Mouse (Mus musculus) layer of hippocampus, adult 2 months (tissue): ENCODE measurements at regions not wholly inside any gene's neighbourhood (a gene's known extent, or its start where the extent isn't known, plus 50 kb on each side); places are given as distances from the start of the nearest gene placed in this dataset.
"Not testable (repeated sequence)": the region's sequence is repeated elsewhere in the genome, so short reads cannot be mapped to it uniquely, and the experiment has no call there.

Source experiments
- DNase-seq, 2 experiments: peaks; one replicate each; pipeline ENCODE4 v3.0.0; 2022; ENCODE audit warnings: low spot score in 2 of 2
- H3K27ac ChIP-seq: fragments of 200-600 bp; 2 replicates; pipeline ENCODE4 v1.8.1; 2022
- H3K4me3 ChIP-seq: fragments of 200-600 bp; 2 replicates; pipeline ENCODE4 v1.8.1; 2022; ENCODE audit warnings: mild to moderate bottlenecking
- CTCF ChIP-seq: fragments of 200-600 bp; conservative IDR thresholded peaks from 2 replicates; pipeline ENCODE4 v1.8.1; 2022; ENCODE audit warnings: antibody characterized with exemption, mild to moderate bottlenecking, moderate library complexity

DNA sequence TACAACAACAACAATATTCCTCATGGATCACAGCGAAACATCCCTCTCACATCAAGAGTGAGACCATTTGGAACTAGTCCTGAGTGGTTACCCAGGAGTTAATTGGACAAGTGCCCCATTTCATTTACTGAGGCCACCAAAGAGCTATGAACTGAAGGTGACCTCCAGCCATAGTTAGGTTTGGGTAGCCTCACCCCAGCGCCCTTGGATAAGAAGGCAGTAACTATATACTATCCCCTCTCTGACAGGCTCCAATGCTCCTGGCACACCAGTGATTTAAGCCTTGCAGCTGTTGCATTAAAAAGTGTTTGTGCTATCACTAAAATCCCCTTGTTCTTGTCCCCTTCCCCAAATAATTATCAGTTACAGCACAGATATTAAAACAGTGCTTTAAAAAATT is 836.8 kb downstream of the Poteg start:
- Histone ChIP-seq H3K27ac (no peak overlapping the region), H3K4me3 (no peak overlapping the region)
- TF ChIP-seq CTCF: no peak
- no peak for DNase-seq

DNA sequence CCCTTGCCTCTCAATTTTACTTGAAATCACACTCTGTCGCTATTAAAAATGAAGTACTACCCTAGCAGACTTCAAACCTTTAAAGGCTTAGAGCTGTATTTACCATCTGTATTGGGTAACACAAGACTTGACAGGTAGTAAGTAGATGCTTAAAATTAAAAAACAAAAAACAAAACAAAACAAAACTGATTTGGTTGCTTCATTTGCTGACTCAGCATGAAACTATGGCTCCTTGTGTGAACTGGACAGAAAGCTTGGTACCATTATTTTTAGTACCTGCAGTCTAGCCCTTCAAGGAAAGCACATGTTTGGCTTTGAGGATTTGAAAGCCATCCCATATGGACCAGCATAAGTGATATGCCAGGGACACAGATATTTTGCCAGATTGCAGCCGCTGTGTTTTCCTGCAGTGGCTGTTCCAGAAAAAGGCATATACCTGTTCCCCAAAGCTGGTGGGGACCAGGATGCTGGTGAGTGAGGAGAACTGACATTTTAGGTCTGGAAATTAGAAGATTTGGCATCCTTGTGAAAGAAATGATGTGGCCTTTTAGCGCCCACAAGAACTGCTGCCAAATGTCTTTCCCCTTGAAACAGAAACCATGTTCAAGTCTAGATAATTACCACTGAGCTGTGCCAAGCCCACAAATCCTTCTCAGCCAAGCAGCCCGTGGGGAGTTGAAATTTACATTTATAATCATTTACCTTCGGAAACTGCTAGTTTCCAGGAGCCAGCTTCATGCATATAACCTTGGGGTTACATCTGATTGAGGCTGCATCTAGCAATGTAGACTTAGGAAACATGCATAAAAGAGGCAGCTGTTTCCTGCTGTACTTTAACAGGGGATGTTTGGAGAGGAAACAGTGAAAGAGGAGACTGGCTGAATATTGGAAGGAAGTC is 851.7 kb downstream of the Poteg start:
- TF ChIP-seq CTCF: no peak
- Histone ChIP-seq H3K4me3 (no peak overlapping the region), H3K27ac (no peak overlapping the region)
- peak; percentile 17 to 21 for DNase-seq

DNA sequence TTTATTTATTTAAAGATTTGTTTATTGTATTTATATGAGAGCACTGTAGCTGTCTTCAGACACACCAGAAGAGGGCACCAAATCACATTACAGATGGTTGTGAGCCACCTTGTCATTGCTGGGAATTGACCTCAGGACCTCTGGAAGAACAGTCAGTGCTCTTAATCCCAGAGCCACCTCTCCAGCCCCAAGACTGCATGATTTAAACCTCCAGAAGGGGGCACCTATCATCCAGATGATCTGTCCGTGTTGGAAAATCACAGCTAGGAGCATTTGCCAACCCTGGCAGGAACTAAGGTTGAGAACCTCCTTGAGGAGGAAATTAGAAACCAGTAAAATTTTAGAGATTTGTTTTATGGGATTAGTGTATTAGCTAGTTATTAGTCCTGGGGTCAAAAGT is 869.6 kb downstream of the Poteg start:
- H3K27ac ChIP-seq: no peak overlapping the region
- no peak overlapping the region for H3K4me3 ChIP-seq
- TF ChIP-seq CTCF: no peak; the same call in none of the 2 replicates
- no peak for DNase-seq

DNA sequence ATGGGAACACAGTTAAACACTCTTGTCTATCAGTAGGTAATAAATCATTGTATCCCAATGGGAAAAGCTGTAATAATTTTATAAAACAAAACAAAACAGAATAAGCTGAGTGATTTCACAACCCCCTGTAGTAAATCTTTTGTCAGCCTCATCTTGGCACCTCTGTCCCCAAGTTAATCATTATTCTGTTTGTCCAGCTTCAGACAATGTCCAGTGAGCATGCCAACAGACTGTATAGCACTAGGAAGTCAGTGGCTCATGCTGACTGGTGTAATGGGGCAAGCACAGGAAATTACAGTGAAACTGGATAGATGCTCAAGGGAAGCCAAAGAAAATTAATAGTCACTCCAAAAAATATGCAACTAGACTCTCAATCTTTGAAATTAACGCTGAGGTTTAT is 885.9 kb downstream of the Poteg start:
- DNase-seq: no peak
- no peak for TF ChIP-seq CTCF
- no peak overlapping the region for H3K27ac ChIP-seq
- no peak overlapping the region for H3K4me3 ChIP-seq

DNA sequence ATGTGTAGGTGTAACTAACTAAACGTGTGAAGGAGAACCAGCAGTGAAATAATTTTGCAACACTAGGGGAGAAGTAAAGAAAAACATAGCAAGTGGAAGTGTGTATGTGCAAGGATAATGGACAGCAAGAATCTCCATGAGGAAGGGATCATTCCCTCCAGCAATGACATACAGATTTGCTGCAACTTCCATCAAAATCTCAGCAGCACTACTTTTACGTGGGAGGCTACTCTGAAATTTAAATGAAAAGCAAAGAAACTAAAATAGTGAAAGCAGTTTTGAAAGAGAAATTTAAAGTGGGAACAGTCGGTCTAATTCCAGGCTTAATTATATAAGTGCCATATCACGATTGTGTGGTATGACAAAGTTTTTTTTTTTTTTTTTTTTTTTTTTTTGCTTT is 890.0 kb downstream of the Poteg start:
- Histone ChIP-seq H3K4me3 (no peak overlapping the region), H3K27ac (no peak overlapping the region)
- TF ChIP-seq CTCF: no peak
- DNase-seq: no peak

DNA sequence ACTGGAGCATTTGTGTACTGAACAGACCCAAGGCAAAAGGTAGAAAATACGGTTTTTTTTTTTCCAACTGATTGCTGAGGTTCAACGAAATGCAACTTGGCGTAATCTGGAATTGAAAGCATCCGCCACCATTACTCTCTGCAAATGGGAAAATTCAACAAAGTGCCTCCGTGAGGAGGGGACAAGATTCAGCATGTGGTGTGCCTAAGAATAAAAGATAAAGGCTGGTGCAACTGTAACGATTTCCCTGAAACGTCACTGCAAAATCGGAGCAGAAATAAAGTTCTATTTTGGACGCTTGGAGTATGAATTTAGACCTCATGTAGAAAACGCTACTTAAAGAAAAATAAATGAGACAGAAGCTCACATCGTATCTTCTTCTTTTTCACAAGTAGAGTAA is 893.8 kb downstream of the Poteg start:
- Histone ChIP-seq H3K27ac (no peak overlapping the region), H3K4me3 (no peak overlapping the region)
- no peak for TF ChIP-seq CTCF
- no peak for DNase-seq

DNA sequence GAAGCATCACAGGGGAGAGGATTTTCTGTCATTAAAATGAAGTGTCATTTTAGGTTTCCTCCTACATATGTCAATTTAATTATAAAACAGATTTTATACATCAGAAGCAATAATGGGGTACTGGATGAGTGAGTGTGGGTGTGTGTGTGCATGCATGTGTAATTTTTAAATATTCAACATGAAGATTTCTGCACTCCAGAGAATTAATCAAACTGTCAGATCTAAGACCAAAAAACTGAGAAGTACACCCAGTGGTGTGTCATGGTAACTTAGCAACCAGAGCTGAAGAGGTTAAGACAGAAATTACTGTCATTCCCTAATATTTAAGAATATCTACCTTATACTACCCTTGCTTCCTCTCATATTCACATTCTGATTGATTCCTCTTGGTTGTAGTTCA is 919.0 kb downstream of the Poteg start:
- Histone ChIP-seq H3K4me3 (no peak overlapping the region), H3K27ac (no peak overlapping the region)
- TF ChIP-seq CTCF: no peak
- DNase-seq: no peak

DNA sequence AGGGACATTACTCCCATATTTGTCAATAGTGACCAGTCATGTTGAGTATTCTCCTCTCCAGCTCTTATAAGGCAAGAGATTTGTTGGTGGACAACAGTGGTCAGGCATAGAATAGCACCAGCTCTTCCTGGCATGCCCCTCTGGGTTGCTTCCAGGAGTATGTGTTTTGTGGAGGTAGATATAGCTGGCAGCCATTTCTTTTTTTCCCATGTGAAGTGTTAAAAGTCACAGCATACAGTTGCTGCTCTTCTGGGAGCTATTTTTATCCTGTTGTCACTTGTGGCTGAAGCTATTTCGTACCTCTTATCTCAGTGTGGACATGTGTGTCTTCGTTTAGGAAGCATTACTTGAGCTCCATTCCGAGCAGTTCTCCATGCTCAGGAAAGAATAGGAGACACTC is 919.9 kb downstream of the Poteg start:
- H3K4me3 ChIP-seq: no peak overlapping the region

DNA sequence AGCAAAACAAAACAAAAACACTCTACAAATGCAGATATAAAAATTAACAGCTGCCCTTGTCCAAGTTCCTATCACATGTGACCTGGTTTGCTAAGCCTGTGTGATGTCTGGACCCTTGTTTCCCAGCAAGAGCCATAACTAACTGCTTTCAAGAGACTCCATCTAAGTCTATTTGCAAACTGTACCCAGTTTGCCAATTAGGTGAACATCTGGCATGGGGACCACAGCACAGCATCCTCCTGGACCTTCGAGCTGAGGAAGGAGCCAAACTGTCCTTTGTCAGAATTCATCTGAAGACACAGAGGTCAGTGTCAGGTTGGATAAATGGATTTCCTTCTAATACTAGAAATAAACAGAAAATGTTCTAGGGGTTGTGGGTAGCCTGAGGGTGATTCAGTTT is 924.3 kb downstream of the Poteg start:
- no peak overlapping the region for H3K4me3 ChIP-seq
- H3K27ac ChIP-seq: no peak overlapping the region
- DNase-seq: no peak
- no peak for TF ChIP-seq CTCF

More for the DNA sequence above, 919.9 kb downstream of the Poteg start:
- H3K27ac ChIP-seq: no peak overlapping the region
- DNase-seq: no peak
- TF ChIP-seq CTCF: no peak

DNA sequence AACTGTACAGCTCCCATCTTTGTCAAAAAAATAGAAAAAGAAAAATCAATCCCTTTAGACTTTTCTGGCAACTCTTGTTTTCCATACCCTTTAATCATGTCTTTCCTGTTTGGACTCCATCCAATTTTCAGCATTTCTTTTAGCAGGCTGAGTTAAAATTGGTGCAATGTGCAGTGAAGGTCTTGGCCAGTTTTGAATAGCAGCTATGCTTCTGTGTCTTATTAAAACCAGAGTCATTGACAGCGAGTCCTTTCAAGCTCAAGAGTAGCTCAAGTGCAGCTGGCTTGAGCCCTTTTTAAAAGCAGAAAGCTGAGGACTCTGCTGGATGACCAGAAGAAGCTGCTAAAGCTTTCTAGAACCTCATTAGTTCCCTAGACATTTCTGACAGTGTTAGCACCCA is 952.7 kb downstream of the Poteg start:
- no peak for TF ChIP-seq CTCF
- DNase-seq: no peak
- no peak overlapping the region for H3K4me3 ChIP-seq
- H3K27ac ChIP-seq: no peak overlapping the region

DNA sequence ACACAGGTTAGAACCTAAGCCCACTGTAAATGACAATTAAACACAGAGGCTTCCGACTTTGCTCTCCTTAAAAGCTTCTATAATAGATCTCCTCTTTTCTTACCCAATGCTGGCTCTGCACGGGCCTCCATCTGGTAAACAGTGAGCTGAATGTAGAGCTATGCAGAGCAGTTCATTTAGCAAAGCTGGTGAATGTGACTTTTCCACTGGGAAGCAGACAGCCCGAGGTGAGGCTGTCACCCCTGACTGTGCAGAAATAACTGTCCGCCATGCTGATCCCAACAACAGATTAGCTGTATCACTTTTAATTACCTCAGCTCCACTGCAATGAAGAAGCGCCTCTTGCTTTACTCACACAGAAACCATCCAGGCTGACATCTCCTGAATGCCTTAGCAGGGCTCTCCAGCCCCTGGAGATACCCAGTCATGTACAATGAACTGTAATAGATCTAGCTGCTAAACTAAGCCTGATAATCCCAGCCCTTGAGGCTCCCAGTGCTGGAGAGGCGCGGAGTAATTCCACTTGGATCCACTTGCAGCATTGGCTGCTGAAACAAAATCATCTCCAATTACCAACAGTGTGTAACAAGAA is 980.2 kb downstream of the Poteg start:
- Histone ChIP-seq H3K4me3 (no peak overlapping the region), H3K27ac (no peak overlapping the region)
- no peak for DNase-seq
- TF ChIP-seq CTCF: no peak

DNA sequence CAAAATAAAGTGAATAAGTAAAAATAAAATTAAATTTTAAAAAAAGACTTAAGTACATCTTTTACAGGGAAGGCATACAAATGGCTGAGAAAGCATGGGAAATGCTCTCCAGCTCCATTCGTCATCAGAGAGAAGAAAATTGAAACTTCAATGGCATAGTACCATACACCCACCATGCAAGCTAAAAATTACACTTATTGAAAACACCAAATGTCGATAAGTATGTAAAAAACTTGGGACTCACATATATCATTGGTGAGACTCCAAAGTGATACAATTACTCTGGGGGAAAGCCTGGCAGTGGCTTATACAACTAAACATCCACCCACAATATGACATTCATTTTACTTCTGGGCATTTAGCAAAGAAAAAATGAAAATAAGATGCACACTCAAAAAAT is 1025.7 kb downstream of the Poteg start:
- peak in 1 of 2 experiments; percentile 29 for DNase-seq
- Histone ChIP-seq H3K4me3 (no peak overlapping the region), H3K27ac (no peak overlapping the region)
- TF ChIP-seq CTCF: no peak

DNA sequence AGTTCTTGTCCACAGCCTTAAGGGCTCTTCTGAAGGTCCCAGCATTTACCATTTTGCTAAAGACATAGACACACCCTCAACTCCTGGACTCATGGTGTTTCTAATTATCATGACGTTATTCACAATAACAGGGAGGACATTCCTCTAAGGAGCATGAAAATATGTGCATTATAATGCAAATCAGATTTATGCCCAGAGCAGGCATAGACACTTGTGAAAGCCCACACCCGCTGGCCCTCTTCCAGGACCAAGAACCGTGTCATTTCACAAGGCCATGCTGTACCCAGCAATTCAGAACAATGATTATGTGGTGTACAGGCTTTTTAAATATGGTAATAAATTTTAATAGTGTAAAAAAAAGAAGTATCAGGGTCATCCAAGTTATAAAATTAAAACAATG is 1040.4 kb downstream of the Poteg start:
- no peak overlapping the region for H3K4me3 ChIP-seq
- no peak for TF ChIP-seq CTCF
- H3K27ac ChIP-seq: no peak overlapping the region
- DNase-seq: no peak

DNA sequence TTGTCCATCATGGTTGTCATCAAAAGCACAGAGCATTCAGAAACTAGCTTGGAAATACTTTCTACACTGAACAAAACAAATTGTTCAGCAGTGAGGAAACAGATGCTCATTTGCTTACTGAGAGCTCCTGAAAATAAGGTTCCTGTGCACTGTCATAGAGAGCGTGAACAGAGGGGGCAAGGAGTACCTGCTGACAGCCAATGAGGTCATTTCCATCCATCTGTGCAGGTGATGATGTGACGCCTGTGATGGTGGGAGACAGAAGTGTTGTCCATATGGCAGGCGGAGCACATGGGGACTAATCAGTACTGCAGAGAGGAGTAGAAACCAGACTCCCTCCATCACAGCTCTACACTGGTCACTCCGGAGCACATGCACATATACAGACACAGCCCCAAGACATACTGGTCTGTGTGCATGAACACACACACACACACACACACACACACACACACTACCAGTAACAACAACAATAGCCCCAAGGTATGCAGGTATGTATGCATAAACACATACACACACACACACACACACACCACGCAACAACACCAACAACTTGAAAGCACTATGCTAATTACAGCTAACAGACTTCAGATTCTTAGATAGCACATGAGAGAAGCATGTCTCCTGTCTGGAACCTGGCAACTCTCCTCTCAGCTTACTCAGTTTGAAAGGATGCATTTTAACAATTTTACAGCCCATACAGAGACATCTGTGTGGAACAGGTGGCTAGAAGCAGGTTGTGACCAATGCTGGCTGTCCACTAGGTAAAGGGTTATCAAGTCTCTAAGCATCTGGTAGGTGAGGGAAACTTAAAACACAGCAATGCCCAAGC is 1056.2 kb downstream of the Poteg start:
- no peak for DNase-seq

DNA sequence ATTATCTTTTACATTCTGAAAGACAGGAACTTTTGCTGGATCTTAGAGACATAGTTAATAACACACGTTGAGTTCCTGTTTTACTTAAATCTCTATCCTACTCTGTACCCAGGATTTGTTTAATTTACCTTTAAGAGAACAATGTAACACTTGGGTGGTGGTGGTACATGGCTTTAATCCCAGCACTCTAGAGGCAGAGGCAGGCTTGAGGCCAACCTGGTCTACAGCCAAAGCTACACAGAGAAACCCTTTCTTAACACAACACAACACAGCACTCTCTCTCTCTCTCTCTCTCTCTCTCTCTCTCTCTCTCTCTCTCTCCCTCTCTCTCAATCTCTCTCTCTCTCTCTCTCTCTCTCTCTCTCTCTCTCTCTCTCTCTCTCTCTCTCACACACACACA is 1076.0 kb downstream of the Poteg start:
- H3K27ac ChIP-seq, H3K4me3 ChIP-seq: not testable (repeated sequence)
- DNase-seq: peak in 1 of 2 experiments; percentile 15

More for the DNA sequence above, 1056.2 kb downstream of the Poteg start:
- TF ChIP-seq CTCF: no peak
- Histone ChIP-seq H3K4me3 (no peak overlapping the region), H3K27ac (no peak overlapping the region)
